Mouse (Mus musculus) bone marrow macrophage, adult 2 months (primary cell): ENCODE data around the gene Gm49339.

Experiments used
- CTCF ChIP-seq: IDR thresholded peaks from 2 replicates; pipeline ENCODE4 v1.5.1; 2012; ENCODE audit warnings: low read depth, mild to moderate bottlenecking, low read length, moderate library complexity
- POLR2A ChIP-seq: IDR thresholded peaks from 2 replicates; pipeline ENCODE4 v1.6.1; 2012; ENCODE audit warnings: mild to moderate bottlenecking, low read depth, low read length, borderline replicate concordance

GRCm38 (mm10) chr10:51530813-51531212, 50.4 kb downstream of the Gm49339 start:
- TF ChIP-seq POLR2A (no peak), CTCF (no peak)
